Mouse (Mus musculus): Measurements from ENCODE around the gene Pip4k2a.

GRCm38 (mm10) chr2:18839532-18839931, 158.4 kb downstream of the Pip4k2a start:
- TF ChIP-seq TCF12 (IDR thresholded peaks at IDR 0.05; ENCODE audit: insufficient read depth, poor library complexity, severe bottlenecking) = peak; percentile 94
- no peak for TF ChIP-seq MAX (IDR thresholded peaks at IDR 0.05; ENCODE audit: low read depth)

All from myocyte (in vitro differentiated cells).